Mouse (Mus musculus) testis, postnatal 14 days (tissue): Measurements from ENCODE around the gene Tmem108.
A peak's percentile ranks its signal among the peaks of the same experiment; 100 is the strongest.

Experiments
- DNase-seq: peaks from one replicate; pipeline ENCODE4 v3.0.0; 2021; ENCODE audit warnings: low spot score

Tmem108 gene

DNA sequence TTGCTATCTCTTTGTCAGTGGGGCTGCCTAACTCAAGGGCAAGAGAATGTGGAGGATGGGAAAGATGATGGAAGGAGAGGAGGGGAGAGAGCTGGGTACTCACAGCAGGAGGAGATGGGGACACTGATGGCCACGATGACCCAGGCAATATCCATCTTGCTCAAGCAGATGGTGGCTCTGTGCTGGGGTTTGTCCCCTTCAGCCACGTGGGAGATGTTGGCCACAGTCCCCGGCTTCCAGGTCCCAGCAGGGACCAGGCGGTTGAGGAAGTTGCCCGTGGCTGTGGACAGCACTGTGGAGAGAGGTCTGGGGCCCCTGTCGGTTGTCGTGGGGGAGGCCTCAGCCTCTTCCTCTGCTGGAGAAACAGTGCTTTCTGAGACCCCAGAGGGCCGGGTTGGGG is 262.9 kb downstream of the Tmem108 start:
- DNase-seq: peak; percentile 2

DNA sequence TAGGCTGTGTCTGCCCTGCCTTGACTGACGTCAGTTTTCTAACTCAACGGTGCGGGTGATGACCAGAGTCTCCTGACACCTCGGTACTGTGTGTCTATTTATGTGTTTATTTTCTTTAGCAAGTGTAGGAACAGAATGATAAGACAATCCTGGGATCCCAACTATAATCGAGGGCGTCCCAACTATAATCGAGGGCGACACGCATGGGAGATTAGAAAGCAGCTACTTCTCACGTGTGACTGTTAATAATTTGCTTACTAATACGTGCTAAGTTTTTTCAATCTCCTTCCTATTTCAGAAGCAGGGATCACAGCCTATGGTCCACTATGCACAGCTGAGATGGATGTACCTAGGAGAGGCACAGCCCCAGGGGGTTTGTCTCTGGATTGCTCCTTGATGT is 266.2 kb downstream of the Tmem108 start:
- DNase-seq: no peak

DNA sequence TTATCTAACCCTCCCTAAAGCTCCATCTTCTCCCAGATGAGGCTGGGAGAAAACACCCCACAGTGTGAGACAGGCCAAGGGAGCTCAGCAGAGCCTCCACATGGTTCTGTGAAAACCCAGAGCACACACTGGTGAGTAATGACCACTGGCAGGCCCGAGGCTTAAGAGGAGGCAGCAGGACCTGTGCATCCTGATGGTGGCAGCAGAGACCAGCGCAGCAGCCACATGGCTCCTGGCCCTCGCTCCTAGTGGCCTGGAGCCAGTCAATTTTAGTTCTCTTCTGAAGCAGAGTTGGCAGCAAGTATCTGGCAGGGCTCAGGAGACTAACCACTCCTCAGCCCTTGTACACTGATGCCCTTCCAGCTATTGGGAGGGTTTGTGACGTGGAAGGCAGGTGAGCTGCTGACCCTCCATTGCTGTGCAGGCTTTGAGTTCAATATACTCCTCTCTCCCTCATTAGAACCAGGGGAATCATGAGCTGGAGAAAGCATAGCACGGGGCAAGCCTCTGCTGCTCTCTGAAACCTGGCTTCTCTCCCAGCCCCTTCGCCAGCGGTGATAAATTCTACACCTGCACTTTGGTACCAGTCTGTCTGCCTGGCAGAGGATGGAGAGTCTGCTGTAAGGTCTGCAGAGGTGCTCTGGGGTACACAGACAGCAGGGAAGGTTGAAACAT is 267.2 kb downstream of the Tmem108 start:
- peak; percentile 60 for DNase-seq

DNA sequence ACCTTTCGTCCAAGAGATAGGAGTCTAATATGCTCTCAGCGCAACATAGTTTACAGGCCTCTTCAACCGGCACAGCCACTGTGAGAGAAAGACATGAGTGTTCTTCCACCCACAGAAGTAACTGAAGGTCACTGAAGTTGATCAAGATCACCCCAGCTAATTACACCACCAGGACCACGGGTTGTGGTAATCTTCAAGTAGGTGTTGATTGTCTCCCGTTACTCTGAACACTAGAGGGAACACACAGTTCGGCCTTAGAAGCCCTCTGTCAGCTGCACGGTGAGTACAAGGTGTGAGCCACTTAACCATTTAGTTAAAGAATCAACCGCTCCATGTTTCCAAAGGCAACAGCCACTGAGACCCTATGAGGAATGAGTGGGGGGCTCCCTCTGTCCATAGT is 269.7 kb downstream of the Tmem108 start:
- DNase-seq: no peak

DNA sequence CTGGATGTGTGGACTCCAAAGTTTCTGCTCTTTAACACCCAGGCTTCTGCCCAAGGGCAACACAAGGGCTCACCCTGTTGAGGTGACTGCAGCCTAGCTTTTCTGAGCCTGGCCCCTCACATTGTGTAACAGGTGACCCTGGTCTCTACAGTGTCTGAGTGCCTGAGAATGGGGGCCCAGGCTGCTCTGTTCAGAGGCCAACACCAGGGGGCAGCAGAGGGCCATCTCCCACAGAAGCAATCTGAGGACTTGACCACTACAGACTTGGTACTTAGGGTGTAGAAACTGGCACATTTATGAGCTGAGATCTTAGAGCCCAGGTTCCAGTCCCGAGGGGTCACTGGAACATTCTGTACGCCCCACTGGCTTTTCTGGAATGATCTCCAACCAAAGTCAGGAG is 271.2 kb downstream of the Tmem108 start:
- DNase-seq: peak; percentile 52

DNA sequence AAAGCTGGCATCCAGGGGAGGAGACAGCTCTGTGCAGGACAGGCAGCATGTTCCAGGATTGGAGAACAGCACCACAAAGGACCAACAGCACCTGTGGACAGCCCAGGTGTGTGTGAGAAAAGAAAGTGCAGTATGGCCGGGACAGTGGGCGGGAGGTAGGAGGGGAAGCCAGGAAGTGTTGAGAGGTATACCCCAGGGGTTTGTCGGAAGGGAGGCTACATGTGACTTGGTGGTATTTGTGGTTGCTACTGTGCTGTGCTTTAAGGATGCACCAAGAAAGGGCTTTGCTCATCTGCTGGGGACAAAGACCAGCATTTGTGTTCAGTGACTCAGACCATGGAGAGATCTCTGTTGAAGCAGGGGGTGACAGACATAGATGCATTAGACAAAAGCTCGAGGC is 271.8 kb downstream of the Tmem108 start:
- DNase-seq: no peak

DNA sequence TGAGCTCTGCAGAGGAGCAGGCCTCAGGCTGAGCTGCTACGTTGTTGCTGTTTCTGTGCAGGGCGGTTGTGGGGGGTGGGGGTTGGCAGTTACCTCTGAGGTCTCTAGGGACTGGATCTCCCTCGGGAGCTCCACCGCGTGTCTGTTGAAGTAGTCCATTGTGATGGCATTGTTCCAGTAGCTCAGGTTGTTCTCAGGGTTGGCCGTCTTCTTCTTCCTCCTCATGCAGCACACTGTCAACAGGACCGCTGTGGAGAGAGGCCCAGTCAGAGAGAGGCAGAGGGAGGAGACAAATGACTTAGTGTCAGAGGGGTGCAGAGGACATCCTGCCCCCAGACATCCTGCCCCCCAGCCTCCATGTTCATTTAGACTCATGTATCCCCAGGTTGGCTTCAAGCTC is 272.5 kb downstream of the Tmem108 start:
- DNase-seq: peak; percentile 85

DNA sequence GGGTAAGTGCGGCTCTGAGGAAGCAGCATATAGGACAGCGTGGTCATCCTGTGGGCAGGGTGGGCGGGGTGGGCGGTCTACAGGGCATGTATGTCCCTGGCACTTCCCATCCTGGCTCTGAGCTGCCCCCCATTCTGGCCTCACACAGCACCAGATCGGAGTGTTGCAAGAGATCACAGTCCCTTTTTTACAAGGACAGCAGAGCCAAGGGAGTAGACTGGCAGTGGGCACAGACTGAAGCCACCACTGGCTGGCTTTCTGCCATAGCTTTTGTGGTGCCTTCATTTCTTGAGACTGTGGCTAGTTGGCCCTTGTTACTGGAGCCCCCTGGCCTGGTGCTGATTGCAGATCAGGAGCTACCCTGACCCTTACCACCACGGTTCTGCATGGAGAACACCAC is 275.4 kb downstream of the Tmem108 start:
- DNase-seq: no peak

DNA sequence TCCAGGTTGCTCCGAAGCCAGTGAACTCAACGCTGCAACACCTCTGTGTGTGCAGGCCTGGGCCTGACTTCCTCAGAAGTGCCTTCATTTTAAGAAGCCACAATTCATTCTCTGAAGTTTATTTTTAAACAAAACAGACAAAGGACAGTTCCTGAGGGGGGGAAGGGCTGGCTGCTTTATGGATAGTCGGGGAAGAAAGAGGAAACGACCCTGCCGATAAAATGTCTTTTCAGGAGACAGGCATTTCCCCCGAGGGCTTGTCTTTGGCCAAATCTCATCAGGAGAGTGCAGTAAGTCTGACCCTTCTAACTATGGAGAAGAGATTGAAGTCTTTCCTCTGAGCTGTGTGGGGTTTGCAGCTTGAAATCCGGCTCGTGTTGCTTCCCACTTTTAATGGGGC is 276.0 kb downstream of the Tmem108 start:
- no peak for DNase-seq

DNA sequence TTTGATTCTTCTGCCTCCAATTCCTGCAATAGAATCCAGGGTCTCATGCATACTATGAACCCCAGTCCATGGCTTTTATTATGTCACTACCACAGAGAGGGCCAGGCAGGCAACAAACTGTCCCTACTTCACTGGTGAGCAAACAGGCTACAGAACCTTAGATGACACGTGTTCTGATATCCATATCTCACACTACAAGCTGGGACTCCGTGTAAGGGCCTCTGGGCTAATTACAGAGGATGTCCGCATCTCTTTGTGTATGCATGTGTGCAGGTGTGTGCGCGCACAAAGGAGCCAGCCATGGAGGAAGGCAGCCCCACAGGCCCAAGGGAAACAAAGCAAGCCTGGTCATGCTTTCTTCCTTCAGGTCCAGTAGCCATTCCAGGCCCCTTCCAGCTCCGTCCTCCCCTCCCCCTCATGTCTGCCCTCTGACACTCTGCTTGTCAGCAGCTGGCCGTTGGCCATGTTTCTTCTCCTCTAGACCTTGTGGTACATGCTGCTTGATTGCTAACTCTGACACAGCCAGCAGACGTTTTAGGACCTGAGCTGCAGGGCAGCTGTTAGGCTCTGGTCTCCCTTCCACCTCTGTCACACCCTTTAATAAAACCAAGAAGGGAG is 280.9 kb downstream of the Tmem108 start:
- DNase-seq: no peak

DNA sequence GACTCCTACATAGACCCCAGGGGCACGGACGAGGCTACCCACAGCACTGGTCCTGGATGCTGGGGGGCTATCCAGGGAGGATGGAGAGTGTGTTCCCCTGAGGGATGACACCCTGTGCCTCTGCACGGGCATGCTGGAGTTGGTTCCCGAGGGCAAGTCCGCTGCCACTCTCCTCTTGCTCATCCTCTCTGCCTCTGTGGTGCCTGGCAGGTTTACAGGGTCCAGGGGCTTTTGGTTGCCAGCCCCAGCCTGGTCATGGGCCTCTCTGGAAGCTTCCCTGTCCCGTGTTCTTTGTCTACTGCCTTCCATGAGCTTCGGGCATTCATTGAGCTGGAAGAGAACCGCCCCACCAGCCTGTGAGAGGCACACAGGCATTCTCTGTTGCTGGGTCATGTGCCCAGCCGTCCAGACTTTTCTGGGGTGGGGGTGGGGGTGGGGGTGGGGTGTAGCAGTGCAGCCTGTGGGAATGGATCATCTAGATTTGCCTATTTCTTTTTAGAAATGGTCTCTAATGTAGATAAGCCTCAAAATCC is 281.5 kb downstream of the Tmem108 start, which contains the start of gene Bfsp2:
Gene Bfsp2, minus strand, starts transcription at position 377 of the 533 bp plus-strand sequence.
- no peak for DNase-seq

DNA sequence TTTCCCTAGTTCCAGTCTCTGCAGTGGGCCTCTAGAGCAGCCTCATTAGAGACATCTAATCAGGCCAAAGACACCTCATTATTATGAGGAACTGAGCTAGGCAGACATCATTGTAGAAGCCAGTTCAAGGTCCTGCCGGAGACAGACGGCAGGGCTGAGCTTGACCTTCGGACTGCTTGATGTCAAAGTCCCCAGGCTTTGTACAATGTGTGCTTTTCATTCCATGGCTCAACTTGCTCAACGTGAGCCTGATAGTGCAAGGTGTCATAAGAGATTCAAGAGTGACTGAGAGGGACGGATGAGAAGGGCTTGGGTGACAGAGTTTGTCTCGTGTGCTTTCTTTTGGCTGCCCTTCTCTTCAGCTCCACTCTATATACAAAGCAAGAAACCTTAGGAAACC is 286.2 kb downstream of the Tmem108 start:
- DNase-seq: no peak

DNA sequence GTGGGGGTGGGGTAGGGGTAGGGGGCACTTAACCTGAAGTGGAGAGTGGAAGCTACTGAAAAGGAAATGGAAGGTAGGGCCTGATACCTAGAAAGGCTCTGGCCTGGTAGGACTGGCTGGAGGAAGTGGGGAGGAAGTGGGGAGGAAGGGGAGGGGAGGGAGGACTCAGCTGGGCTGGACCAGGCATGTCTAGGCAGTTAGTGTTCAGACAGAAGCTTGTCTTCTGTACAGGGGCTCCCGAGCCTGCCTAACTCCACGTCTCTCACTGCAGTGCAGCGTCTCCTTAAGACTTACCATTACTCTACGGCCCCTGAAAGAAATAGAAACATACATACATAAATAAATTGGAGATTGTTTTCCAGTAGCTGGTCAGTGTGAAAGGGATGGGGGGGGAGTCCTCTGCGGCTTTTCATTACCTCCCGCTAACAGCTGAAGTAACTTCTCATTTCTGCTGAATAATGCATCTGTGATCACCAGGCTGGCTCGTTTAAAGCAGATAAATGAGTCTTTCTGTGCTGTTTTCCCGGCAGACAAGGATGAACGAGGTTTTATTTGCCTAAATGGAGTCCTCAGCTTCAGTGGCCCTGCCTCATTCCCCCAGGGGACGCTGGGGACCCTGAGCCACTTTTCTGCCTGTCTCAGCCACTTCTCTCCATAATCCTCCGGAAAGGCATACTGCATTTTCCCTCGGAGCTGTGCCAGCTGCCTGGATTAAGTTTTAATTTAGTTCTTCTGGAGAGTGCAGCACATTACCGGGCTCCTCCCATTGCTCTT is 287.5 kb downstream of the Tmem108 start:
- no peak for DNase-seq

DNA sequence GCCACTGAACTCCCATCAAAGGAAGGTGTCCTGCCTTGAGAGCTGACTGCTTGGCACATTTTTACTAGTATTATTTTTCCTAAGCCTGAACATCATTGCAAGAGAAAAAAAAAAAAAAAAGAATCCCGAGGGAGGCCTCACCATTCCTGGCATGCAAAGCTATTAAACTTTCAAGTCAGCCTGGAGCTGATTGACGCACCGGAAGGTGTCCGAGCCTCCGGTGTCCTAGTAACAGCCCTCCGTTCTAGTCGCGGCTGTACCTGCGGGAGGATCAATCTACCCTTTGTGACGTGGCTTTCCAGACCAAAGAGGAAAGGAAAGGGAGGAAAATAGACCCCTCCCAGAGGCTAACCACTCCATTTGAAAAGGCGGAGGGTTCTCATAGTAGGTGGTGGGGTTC is 289.9 kb downstream of the Tmem108 start:
- DNase-seq: no peak

DNA sequence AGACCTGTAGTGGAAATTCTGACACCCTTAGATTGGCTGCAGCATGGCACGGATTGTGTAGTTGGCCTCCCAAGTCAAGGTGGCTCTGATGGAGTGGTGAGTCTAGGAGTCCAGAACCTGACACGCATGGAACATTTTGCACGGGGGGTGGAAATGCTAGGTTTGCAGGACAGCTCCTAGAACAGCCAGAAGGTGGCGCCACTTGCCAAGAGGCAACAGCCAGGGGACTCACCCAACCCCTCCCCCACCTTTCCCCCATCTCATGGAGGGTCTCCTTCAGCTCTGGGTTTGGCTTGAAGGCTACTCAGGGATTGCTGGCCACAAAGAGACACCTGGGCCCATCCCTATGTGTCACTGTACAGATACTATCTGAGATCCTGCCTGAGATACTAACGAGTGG is 292.1 kb downstream of the Tmem108 start:
- DNase-seq: no peak

DNA sequence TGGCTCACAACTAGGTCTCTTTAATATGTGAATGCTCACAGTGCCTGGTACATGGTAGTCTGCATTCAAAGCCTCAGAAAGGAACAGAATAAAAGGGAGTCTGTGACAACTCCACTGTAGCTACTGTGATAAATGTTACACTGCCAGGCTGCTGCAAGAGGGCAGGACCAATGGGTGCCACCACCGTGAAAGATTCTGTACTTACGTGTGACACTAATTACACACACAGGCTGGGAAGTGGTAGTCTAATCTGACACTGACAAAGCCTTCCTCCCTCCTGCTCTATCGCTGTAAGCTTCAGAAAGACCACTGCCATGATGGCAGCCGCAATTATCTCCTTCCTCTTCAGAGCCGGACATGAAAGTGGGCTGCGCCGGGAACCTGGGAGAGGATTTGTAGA is 292.7 kb downstream of the Tmem108 start:
- DNase-seq: no peak

DNA sequence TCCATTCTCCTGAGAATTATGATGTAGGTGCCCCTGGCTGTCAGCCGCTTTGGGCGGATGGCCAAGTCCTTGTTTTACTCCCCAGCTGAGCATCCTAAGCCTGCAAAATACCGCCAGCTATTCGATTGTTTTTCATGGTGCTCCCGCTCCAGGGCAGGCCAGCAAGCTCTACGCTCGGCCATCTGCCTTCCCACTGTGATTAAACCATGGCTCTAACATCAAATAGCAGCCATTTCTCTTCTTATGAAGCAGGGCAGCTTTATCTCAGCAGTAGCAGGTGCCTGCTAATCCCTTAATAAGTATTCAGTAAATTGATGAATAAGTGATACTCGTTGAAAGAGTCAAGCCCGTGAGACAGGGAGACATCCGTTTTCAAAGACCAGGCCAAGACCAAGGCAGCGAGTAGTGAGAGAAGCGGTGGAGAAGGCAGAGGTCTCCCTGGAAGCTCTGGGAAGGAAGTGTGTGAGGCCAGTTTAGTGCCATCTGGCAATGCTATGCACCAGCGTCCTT is 295.9 kb downstream of the Tmem108 start:
- no peak for DNase-seq

DNA sequence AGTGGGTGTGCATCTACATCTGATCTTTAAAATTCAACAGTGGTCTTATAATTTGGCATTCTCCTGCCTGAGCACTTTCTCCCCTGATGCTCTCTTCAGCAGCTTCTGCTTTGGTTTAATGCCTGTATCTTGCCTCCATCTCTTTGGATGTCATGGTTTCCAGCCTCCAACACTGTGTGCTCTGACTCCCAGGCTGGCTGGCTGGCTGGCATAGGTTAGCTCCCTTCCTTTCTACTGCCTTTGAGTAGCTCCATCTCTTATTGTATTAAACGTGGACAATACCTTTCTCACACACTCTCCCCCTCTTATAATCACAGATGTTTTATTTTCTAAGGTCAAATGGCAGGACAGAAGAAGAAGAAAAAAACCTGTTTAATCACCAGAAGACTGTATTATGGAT is 296.3 kb downstream of the Tmem108 start:
- DNase-seq: no peak

DNA sequence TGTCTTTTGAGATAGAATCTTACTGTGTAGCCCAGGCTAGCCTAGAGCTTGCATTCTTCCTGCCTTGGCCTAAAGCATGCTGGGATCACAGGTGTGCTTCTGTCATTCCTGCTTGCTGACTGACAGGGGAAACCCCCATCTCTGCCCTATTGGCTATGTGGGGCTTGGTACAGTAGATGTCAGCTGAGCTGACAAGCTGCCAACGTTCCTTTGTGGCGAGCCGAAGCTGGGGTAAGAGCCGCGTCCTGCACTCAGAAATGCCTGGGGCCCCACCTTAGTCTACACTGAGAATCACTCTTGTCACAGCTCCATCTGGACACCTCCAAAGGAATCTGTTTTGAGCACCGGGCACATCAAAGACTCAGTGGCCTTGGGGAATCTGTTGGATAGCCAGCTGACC is 297.8 kb downstream of the Tmem108 start:
- no peak for DNase-seq

DNA sequence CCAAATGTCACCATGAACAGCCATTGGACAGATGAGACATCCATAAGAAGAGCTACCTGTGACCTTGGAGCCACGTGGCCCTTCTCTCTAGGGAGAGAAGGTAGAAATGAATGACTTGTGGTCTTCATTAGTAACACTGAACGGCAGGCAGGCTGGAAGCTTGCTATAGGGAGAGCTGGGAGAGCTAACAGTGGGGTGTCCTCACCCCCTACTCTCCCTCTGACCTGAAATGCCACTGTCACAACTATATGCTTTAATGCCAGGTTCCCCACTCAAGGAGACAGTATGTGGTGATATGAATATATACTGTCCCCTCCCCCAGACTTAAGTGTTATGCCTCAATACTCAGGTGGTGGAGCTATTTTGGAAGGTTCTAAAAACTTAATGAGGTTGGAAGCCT is 301.8 kb downstream of the Tmem108 start:
- DNase-seq: no peak

DNA sequence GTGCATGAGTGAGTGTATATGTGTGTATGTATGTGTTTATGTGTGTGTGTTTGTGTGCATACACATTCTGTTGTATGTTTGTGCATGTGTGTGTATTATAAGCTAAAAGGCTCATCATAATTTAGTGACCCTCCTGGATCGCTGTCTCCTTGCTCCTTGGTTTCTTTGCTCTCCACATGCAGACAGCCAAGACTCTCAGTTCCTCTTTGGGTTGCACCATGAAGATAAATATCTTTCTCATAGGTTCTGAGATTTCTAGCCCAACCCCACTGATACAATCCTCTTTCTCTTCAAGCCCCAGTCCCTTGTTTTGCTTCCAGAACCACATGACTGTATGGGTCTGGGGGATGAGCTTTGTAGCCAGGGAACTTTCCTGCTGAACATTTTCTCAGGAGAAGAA is 302.3 kb downstream of the Tmem108 start:
- DNase-seq: no peak

DNA sequence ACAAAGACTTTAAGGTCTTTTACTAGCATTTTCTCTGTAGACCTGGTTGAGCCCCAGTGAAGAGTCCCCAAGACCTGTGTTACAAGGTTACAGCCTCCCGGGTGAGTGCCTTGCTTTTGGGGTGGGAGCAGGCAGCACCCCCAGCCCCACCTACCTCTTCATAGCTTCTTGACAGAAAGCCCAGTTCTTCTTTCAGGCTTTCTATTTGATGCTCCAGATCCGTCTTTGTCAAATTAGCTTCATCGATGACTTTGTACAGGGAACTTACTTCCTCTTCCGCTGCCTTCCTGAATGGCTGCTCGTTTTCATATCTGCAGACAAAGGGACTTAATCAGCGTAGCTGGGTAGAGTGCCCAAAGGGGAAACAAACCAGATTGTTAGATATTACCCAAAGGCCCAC is 312.0 kb downstream of the Tmem108 start:
- DNase-seq: no peak

DNA sequence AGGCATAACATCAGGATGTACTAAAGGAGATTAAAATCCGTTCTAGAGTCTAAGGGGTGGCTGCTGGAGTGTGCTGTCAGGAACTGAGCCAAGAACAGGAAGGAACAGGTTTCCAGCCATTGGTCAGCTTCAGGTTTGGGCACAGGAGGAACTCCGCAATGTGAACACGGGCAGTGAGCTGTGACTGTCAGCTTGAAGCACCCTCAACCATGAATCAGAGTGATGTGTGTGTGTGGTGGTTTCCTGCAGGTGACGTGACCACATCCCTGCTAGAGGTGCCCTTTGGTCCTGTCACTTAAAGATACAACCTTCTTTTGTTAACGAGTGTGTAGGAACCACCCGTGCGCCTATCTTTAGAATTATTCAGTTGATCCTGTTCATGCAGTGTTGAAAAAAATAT is 312.5 kb downstream of the Tmem108 start:
- DNase-seq: no peak
